ENCODE assay signal across 10 mouse cellular contexts in the genomic region with DNA sequence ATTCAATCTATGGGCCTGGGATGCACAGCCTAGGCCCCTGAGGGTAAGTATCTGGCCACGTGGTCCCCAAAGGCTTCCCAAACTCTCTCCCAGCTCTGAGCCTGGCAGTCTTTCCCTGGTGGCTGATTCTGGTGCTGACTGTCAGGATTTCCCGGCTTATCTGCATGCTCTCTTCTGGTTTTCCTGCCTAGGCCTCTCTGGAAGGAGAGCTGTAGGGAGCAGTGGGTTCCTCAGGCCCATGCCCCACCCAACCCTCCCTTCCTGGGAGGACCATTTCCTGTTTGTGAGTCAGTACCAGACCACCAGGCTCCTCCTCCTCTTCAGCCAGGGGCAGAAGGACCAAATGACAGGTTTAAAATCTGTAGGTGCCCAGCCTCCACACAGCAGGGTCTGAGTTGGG. TPM values are rescaled to one million over a fixed set of nuclear protein-coding genes. Genes with fewer than 3 reads are reported as not detected.
DNase-seq lines count a peak whose midpoint lies in the region; ATAC-seq and TF ChIP-seq lines count a peak whose summit lies in the region.
"Had no signal": no experiment of that assay in that cellular context is flagged by ENCODE, and none has a peak within 500 bp of the region (broad histone marks: within the 10 kb centered on the region; RNA-seq: fewer than 3 reads in every experiment).

No protein-coding gene starts in this region.

- no peak for TF ChIP-seq POLR2A in bone marrow macrophage, adult 2 months (IDR thresholded peaks at IDR 0.05; ENCODE audit: borderline replicate concordance, low read depth, low read length)

- no peaks in the 10 kb centered on the region for H3K9me3 ChIP-seq in heart, embryonic 11.5 days (replicated peaks; ENCODE audit: control insufficient read depth, low read length)
- no peaks in the 10 kb centered on the region for H3K9me3 ChIP-seq in liver, embryonic 14.5 days (ENCODE audit: control insufficient read depth, low read length)

- no peak for DNase-seq in heart, adult 9 months (ENCODE audit: low spot score in 2 of 2)
- DNase-seq in 416B (ENCODE audit: low read depth) = peak; percentile 56
- no peak for DNase-seq in liver, embryonic 14.5 days (ENCODE audit: low read depth in 3 of 3, low spot score in 3 of 3)
- DNase-seq in cerebellum, adult 11-12 months = no peak
- no peak for DNase-seq in adrenal gland, adult 18-20 months (ENCODE audit: low spot score in 2 of 2)
- DNase-seq: cerebellum, postnatal 36 days had no signal

- no peak for ATAC-seq in heart, embryonic 11.5 days (replicated peaks; ENCODE audit: insufficient number of reproducible peaks, low FRiP score, low TSS enrichment)
- peak; percentile 45; the same call in 1 of the 2 replicates for ATAC-seq in liver, embryonic 14.5 days (ENCODE audit: insufficient read depth)
- no peak for ATAC-seq in megakaryocyte progenitor cell, adult 5-6 weeks (replicated peaks; ENCODE audit: poor library complexity)
- ATAC-seq: activated CD4-positive, CD25-positive, alpha-beta regulatory T cell, adult 4 months had no signal

- no peaks in the 10 kb centered on the region for H3K36me3 ChIP-seq in heart, embryonic 11.5 days (ENCODE audit: control insufficient read depth, insufficient read depth, low read length)
- no peaks in the 10 kb centered on the region for H3K36me3 ChIP-seq in liver, embryonic 14.5 days (replicated peaks; ENCODE audit: control insufficient read depth, insufficient read depth, low read depth)

- no peak overlapping the region for H3K4me2 ChIP-seq in heart, embryonic 11.5 days
- no peak overlapping the region for H3K4me2 ChIP-seq in liver, embryonic 14.5 days (ENCODE audit: low read depth)

- TF ChIP-seq CTCF in bone marrow macrophage, adult 2 months (IDR thresholded peaks at IDR 0.05; ENCODE audit: low read depth, low read length) = no peak
- no peak for TF ChIP-seq CTCF in liver, embryonic 14.5 days (IDR thresholded peaks at IDR 0.05; ENCODE audit: low read depth)

- peaks cover 34% of the 10 kb centered on the region for H3K4me1 ChIP-seq in heart, embryonic 11.5 days (ENCODE audit: control insufficient read depth, insufficient read depth, low read length)
- peaks cover 72% of the 10 kb centered on the region for H3K4me1 ChIP-seq in bone marrow macrophage, adult 2 months (ENCODE audit: control insufficient read depth, insufficient read depth, low read length)
- H3K4me1 ChIP-seq in liver, embryonic 14.5 days (replicated peaks; ENCODE audit: control insufficient read depth in 2 of 2, insufficient read depth in 2 of 2, low read length in 1 of 2) = peaks cover 0 to 8% of the 10 kb centered on the region in 2 experiments; a peak in 2 of 4 replicates

- no peak overlapping the region for H3K4me3 ChIP-seq in heart, embryonic 11.5 days (ENCODE audit: low read depth, low read length)
- H3K4me3 ChIP-seq in bone marrow macrophage, adult 2 months (ENCODE audit: insufficient read depth, low read length) = no peak overlapping the region
- no peak overlapping the region for H3K4me3 ChIP-seq in liver, embryonic 14.5 days (ENCODE audit: insufficient read depth in 1 of 2, low read depth in 2 of 2, low read length in 2 of 2)

- no peaks in the 10 kb centered on the region for H3K27me3 ChIP-seq in heart, embryonic 11.5 days (ENCODE audit: control insufficient read depth, insufficient read depth, low read length)
- H3K27me3 ChIP-seq in liver, embryonic 14.5 days (ENCODE audit: control insufficient read depth, insufficient read depth, low read length) = no peaks in the 10 kb centered on the region

- H3K9ac ChIP-seq in heart, embryonic 11.5 days (ENCODE audit: low read depth, low read length) = no peak overlapping the region
- H3K9ac ChIP-seq in liver, embryonic 14.5 days (replicated peaks) = no peak overlapping the region

- H3K27ac ChIP-seq in heart, embryonic 11.5 days (ENCODE audit: low read depth, low read length) = peak overlapping the region; percentile 76
- H3K27ac ChIP-seq in bone marrow macrophage, adult 2 months (ENCODE audit: insufficient read depth, low read depth, low read length) = peak overlapping the region; percentile 44
- H3K27ac ChIP-seq in liver, embryonic 14.5 days = no peak overlapping the region

- WGBS in heart, embryonic 11.5 days (ENCODE audit: insufficient replicate concordance) = 15% methylated on average over 2 of the region's 2 CpGs
- 13% methylated on average over 2 of the region's 2 CpGs for WGBS in liver, embryonic 14.5 days (ENCODE audit: insufficient replicate concordance)

- no peak for TF ChIP-seq EP300 in liver, embryonic 14.5 days (IDR thresholded peaks at IDR 0.05; ENCODE audit: low read depth)

RNA-seq across cellular contexts. Expression of gene Sh3tc1, which starts 17.1 kb away (rescaled TPM):
- polyA plus RNA-seq in heart, embryonic 11.5 days (2014; fragmentation: Nextera tagmentation; extraction: Ambion mirVana) = 4.7 and 8.4 TPM in 2 replicates
- 18.2 and 23.0 TPM in 2 replicates for polyA plus RNA-seq in bone marrow macrophage, adult 2 months (2012; ENCODE audit: insufficient read depth, insufficient read length, missing spikeins)
- 0.93 and 0.98 TPM in 2 replicates for polyA plus RNA-seq in liver, embryonic 14.5 days (2012; rRNA removed)
- polyA plus RNA-seq in liver, embryonic 14.5 days (2014; fragmentation: Nextera tagmentation; extraction: Ambion mirVana) = 1.5 and 1.8 TPM in 2 replicates
- 2.7 and 4.1 TPM in 2 replicates for total RNA-seq in megakaryocyte progenitor cell, adult 5-6 weeks (2015)
- 2.9 and 5.5 TPM in 2 replicates for total RNA-seq in megakaryocyte progenitor cell, adult 5-6 weeks (2017)
- 10 to 100 TPM; 25.5 to 26.1 TPM for total RNA-seq in adrenal gland, adult 18-20 months (2021)

RNA-seq across cellular contexts. Expression of gene Ablim2, which starts 35.0 kb away (rescaled TPM):
- polyA plus RNA-seq in heart, embryonic 11.5 days (2014; fragmentation: Nextera tagmentation; extraction: Ambion mirVana) = 1.9 and 2.5 TPM in 2 replicates
- polyA plus RNA-seq in bone marrow macrophage, adult 2 months (2012; ENCODE audit: insufficient read depth, insufficient read length, missing spikeins) = 3.4 and 5.6 TPM in 2 replicates
- 0.10 and 0.16 TPM in 2 replicates for polyA plus RNA-seq in liver, embryonic 14.5 days (2012; rRNA removed)
- 0.13 TPM in 1 of 2 replicates, not detected in the other for polyA plus RNA-seq in liver, embryonic 14.5 days (2014; fragmentation: Nextera tagmentation; extraction: Ambion mirVana)
- total RNA-seq in megakaryocyte progenitor cell, adult 5-6 weeks (2015) = 0.59 TPM in 1 of 2 replicates, not detected in the other
- total RNA-seq in megakaryocyte progenitor cell, adult 5-6 weeks (2017) = 0.14 TPM in 1 of 2 replicates, not detected in the other
- total RNA-seq in adrenal gland, adult 18-20 months (2021) = 1 to 10 TPM; 7.5 to 8.0 TPM

RNA-seq across cellular contexts. Expression of gene Htra3, which starts 43.1 kb away (rescaled TPM):
- 3.7 and 4.1 TPM in 2 replicates for polyA plus RNA-seq in heart, embryonic 11.5 days (2014; fragmentation: Nextera tagmentation; extraction: Ambion mirVana)
- 0.98 and 1.1 TPM in 2 replicates for polyA plus RNA-seq in bone marrow macrophage, adult 2 months (2012; ENCODE audit: insufficient read depth, insufficient read length, missing spikeins)
- 0.46 and 0.80 TPM in 2 replicates for polyA plus RNA-seq in liver, embryonic 14.5 days (2012; rRNA removed)
- polyA plus RNA-seq in liver, embryonic 14.5 days (2014; fragmentation: Nextera tagmentation; extraction: Ambion mirVana) = 0.99 and 1.5 TPM in 2 replicates
- not detected in 2 replicates for total RNA-seq in megakaryocyte progenitor cell, adult 5-6 weeks (2015)
- total RNA-seq in megakaryocyte progenitor cell, adult 5-6 weeks (2017) = not detected in 2 replicates
- total RNA-seq in adrenal gland, adult 18-20 months (2021) = 10 to 100 TPM; 26.0 to 78.7 TPM
- polyA plus RNA-seq: activated CD4-positive, CD25-positive, alpha-beta regulatory T cell, adult 4 months had no signal
